Mouse (Mus musculus) heart, adult 2 months (tissue): ENCODE data around the gene Arsg. TPM values are rescaled to one million over a fixed set of nuclear protein-coding genes. Genes with fewer than 3 reads are reported as not detected.

Experiments used
- DNase-seq, 2 experiments: peaks; one replicate each; pipeline ENCODE4 v3.0.0; 2021
- H3K27ac ChIP-seq: fragments of 200-600 bp; 2 replicates; pipeline ENCODE4 v1.8.1; 2022
- H3K27me3 ChIP-seq: fragments of 200-500 bp; 2 replicates; pipeline ENCODE4 v1.6.1; 2012; ENCODE audit warnings: mild to moderate bottlenecking, low read length, inconsistent platforms, mixed read lengths; ENCODE audit not compliant: control insufficient read depth, insufficient read depth
- H3K36me3 ChIP-seq: fragments of 200-500 bp; 2 replicates; pipeline ENCODE4 v1.6.1; 2012; ENCODE audit warnings: low read length, inconsistent platforms; ENCODE audit not compliant: control insufficient read depth, insufficient read depth
- H3K4me1 ChIP-seq: fragments of 200-500 bp; 2 replicates; pipeline ENCODE4 v1.6.1; 2011; ENCODE audit warnings: low read length; ENCODE audit not compliant: control insufficient read depth, insufficient read depth
- H3K4me3 ChIP-seq: fragments of 200-600 bp; 2 replicates; pipeline ENCODE4 v1.8.1; 2022
- H3K79me2 ChIP-seq: fragments of 200-500 bp; replicated peaks from 2 replicates; pipeline ENCODE4 v1.6.1; 2012; ENCODE audit warnings: mild to moderate bottlenecking, inconsistent platforms, low read length, moderate library complexity, mixed read lengths; ENCODE audit not compliant: control insufficient read depth, insufficient read depth
- H3K9ac ChIP-seq: fragments of 200-500 bp; 2 replicates; pipeline ENCODE4 v1.6.1; 2012; ENCODE audit warnings: low read depth, mild to moderate bottlenecking, control low read depth, inconsistent platforms, low read length, mixed read lengths
- CTCF ChIP-seq: fragments of 200-600 bp; IDR thresholded peaks from 2 replicates; pipeline ENCODE4 v1.8.1; 2022; ENCODE audit warnings: antibody characterized with exemption, mild to moderate bottlenecking, moderate library complexity
- EP300 ChIP-seq: fragments of 200-500 bp; IDR thresholded peaks from 2 replicates; pipeline ENCODE4 v1.6.1; 2011; ENCODE audit warnings: low read depth, low read length, control low read depth; ENCODE audit not compliant: insufficient read depth
- POLR2A ChIP-seq: fragments of 200-500 bp; IDR thresholded peaks from 2 replicates; pipeline ENCODE4 v1.6.1; 2011; ENCODE audit warnings: mild to moderate bottlenecking, low read depth, low read length, control low read depth; ENCODE audit not compliant: insufficient read depth
- WGBS: fragments of 180-500 bp; shearing (Covaris S2); methylation state at CpG from one replicate; pipeline ENCODE4 v1.1.7; 2018; 5-methylcytosine and 5-hydroxymethylcytosine counted together
- intact Hi-C: fragments of 180-260 bp; cut with DNase I; formaldehyde crosslinking; loops from one replicate; pipeline ENCODE4 v1.15.1; 2025
- polyA plus RNA-seq: library from polyadenylated mRNA; depleted of rRNA; stranded (reverse); fragments of >200 nt; gene quantifications from 2 replicates; pipeline ENCODE4 v1.2.3, GENCODE M21; 2012
- total RNA-seq, 2 experiments: library from RNA; stranded (reverse); gene quantifications; 2 replicates each; pipeline ENCODE4 v1.2.3; 2021

Gene Arsg
- total and polyA plus RNA-seq, 3 experiments = 1.2 to 1.5 (median 1.3) TPM

DNA sequence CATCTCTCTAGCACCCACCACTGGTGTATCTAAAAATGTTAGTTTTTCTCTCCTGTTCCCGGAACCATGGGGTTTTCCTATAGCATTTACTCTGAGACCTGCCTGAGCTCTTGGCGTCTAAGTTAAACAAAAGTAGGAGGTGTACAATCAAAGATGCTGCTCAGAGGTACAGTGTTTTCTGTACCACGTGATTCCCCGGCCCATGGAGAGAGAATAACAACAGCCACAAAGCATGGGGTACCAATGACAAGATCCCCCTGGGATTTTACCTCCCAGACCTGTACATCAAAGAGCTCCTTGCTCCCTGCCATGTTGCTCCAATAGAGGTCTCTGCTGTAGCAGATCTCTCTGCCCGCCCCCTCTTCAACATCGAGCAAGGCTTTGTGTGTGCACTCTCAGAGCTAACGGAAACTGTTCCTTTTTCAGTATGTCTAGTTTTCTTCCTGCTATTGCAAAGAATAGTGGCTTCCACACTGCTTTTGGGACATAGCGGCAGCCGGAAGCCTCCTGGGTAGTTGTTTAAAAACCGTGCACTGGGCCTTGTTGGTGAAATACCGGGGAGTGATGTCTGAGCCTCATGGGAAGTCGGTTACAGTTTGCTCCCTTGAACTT lies 95.9 kb downstream of the Arsg start:
- no peaks in the 10 kb centered on the region for H3K27me3 ChIP-seq
- H3K27ac ChIP-seq = no peak overlapping the region
- no peak overlapping the region for H3K4me3 ChIP-seq
- TF ChIP-seq POLR2A = no peak
- no peak for TF ChIP-seq EP300
- DNase-seq = no peak
- H3K9ac ChIP-seq = no peak overlapping the region
- intact Hi-C loops = no loop called here
- H3K36me3 ChIP-seq = no peaks in the 10 kb centered on the region
- peaks cover 3% of the 10 kb centered on the region; the same call in 1 of the 2 replicates for H3K4me1 ChIP-seq
- 68% methylated on average over 12 of the region's 12 CpGs for WGBS
- H3K79me2 ChIP-seq = no peaks in the 10 kb centered on the region

GRCm38 (mm10) chr11:109569809-109570208 lies 96.6 kb downstream of the Arsg start:
- peaks cover 3% of the 10 kb centered on the region; the same call in 1 of the 2 replicates for H3K4me1 ChIP-seq
- no peak overlapping the region for H3K27ac ChIP-seq
- WGBS = 41% methylated on average over 7 of the region's 7 CpGs
- no peak overlapping the region for H3K4me3 ChIP-seq
- H3K27me3 ChIP-seq = no peaks in the 10 kb centered on the region
- DNase-seq = peak; percentile 35 to 48
- intact Hi-C loops = no loop called here
- TF ChIP-seq EP300 = 0 out of 2 replicates have a peak, but pooled peaks have one; percentile 35
- TF ChIP-seq POLR2A = no peak
- TF ChIP-seq CTCF = no peak
- no peaks in the 10 kb centered on the region for H3K79me2 ChIP-seq
- no peaks in the 10 kb centered on the region for H3K36me3 ChIP-seq
- H3K9ac ChIP-seq = no peak overlapping the region

DNA sequence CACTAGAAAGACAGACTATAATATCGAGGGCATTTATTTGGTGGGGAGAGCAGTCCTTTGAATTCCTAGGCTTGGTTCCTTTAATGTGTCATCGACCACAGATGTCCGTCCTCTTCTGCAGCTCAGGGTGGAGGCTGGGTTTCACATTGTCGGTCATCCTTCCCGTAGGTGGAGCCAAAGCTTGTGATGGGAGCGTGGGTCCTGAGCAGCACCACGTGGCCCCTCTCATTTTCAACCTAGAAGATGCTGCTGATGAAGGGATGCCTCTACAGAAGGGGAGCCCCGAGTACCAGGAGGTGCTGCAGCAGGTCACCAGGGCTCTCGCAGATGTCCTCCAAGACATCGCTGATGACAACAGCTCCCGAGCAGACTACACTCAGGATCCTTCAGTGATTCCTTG lies 98.9 kb downstream of the Arsg start:
- Histone ChIP-seq H3K36me3 (no peaks in the 10 kb centered on the region), H3K9ac (no peak overlapping the region), H3K4me3 (no peak overlapping the region), H3K4me1 (peaks cover 3% of the 10 kb centered on the region; the same call in 1 of the 2 replicates), H3K79me2 (no peaks in the 10 kb centered on the region), H3K27ac (no peak overlapping the region), H3K27me3 (no peaks in the 10 kb centered on the region)
- TF ChIP-seq CTCF (no peak), POLR2A (no peak), EP300 (no peak)
- 83% methylated on average over 11 of the region's 11 CpGs for WGBS
- intact Hi-C loops = no loop called here
- no peak for DNase-seq

GRCm38 (mm10) chr11:109574604-109575003 lies 101.4 kb downstream of the Arsg start:
- no peak for TF ChIP-seq EP300
- TF ChIP-seq POLR2A = no peak
- no peak for TF ChIP-seq CTCF
- DNase-seq = no peak
- no peak overlapping the region for H3K4me3 ChIP-seq
- no peaks in the 10 kb centered on the region for H3K27me3 ChIP-seq
- no peak overlapping the region for H3K27ac ChIP-seq
- H3K79me2 ChIP-seq = no peaks in the 10 kb centered on the region
- WGBS = 91% methylated on average over 2 of the region's 2 CpGs
- no peak overlapping the region for H3K9ac ChIP-seq
- H3K4me1 ChIP-seq = peaks cover 2% of the 10 kb centered on the region; the same call in 1 of the 2 replicates
- H3K36me3 ChIP-seq = no peaks in the 10 kb centered on the region
- intact Hi-C loops = no loop called here

GRCm38 (mm10) chr11:109575832-109576231 lies 102.7 kb downstream of the Arsg start:
- no peak for DNase-seq
- intact Hi-C loops = no loop called here
- Histone ChIP-seq H3K36me3 (no peaks in the 10 kb centered on the region), H3K27ac (no peak overlapping the region), H3K4me3 (no peak overlapping the region), H3K4me1 (no peaks in the 10 kb centered on the region), H3K27me3 (no peaks in the 10 kb centered on the region), H3K9ac (no peak overlapping the region), H3K79me2 (no peaks in the 10 kb centered on the region)
- TF ChIP-seq POLR2A = no peak
- TF ChIP-seq CTCF = no peak
- no peak for TF ChIP-seq EP300
- WGBS = 71% methylated on average over 6 of the region's 6 CpGs

GRCm38 (mm10) chr11:109578536-109578935 lies 105.4 kb downstream of the Arsg start:
- TF ChIP-seq CTCF (no peak), POLR2A (no peak), EP300 (no peak)
- intact Hi-C loops = no loop called here

More at GRCm38 (mm10) chr11:109578536-109578935, 105.4 kb downstream of the Arsg start:
- H3K4me1 ChIP-seq = no peaks in the 10 kb centered on the region
- WGBS = 65% methylated on average over 3 of the region's 3 CpGs
- H3K27me3 ChIP-seq = no peaks in the 10 kb centered on the region
- H3K36me3 ChIP-seq = no peaks in the 10 kb centered on the region
- no peak overlapping the region for H3K9ac ChIP-seq
- H3K79me2 ChIP-seq = no peaks in the 10 kb centered on the region
- no peak for DNase-seq
- no peak overlapping the region for H3K27ac ChIP-seq
- no peak overlapping the region for H3K4me3 ChIP-seq
